Mouse (Mus musculus) adrenal gland, postnatal 4 days (tissue): ENCODE data around the gene Arpc2. TPM values are rescaled to one million over a fixed set of nuclear protein-coding genes. Genes with fewer than 3 reads are reported as not detected.

ENCODE experiments used
- microRNA-seq: library from miRNA; unstranded; fragments of <30 nt; microRNA quantifications from one replicate; pipeline ENCODE4 v1.2.0, GENCODE M21; 2021
- total RNA-seq, 2 experiments: library from RNA; stranded (reverse); gene quantifications; 2 replicates each; pipeline ENCODE4 v1.2.3; 2021

Gene Arpc2
- total RNA-seq, 2 experiments from 2014 or later, result 198 to 205 TPM

Small RNAs within 50 kb of the gene (microRNA-seq; reads per million reads assigned to microRNA genes)
- not detected for gene Mir1928

Other genes starting within 250 kb of the Arpc2 start
- 100 to 1,000 TPM; 252 to 275 TPM for gene Tns1, start 111.6 kb upstream of the Arpc2 start, total RNA-seq
- gene Rufy4, start 110.5 kb upstream of the Arpc2 start, total RNA-seq, result 1 to 10 TPM; 3.9 to 4.0 TPM
- under 1 TPM; 0.45 to 0.68 TPM for gene Cxcr2, start 82.1 kb upstream of the Arpc2 start, total RNA-seq
- gene Cxcr1, start 41.5 kb upstream of the Arpc2 start, total RNA-seq, result not detected
- gene Gpbar1, start 42.5 kb downstream of the Arpc2 start, total RNA-seq, result under 1 TPM in 1 of 2 experiments, not detected in 1; 0.28 TPM
- gene Aamp, start 48.7 kb downstream of the Arpc2 start, total RNA-seq, result 100 to 1,000 TPM; 175 to 177 TPM
- 10 to 100 TPM; 72.1 to 72.4 TPM for gene Pnkd, start 48.8 kb downstream of the Arpc2 start, total RNA-seq
- gene Tmbim1, start 69.5 kb downstream of the Arpc2 start, total RNA-seq, result 10 to 100 TPM; 65.8 to 72.4 TPM
- gene Catip, start 126.0 kb downstream of the Arpc2 start, total RNA-seq, result under 1 TPM; 0.48 to 0.50 TPM
- gene Slc11a1, start 139.1 kb downstream of the Arpc2 start, total RNA-seq, result 10 to 100 TPM; 10.2 to 13.6 TPM
- gene Ctdsp1, start 155.4 kb downstream of the Arpc2 start, total RNA-seq, result 100 to 1,000 TPM; 156 to 162 TPM
- 1 to 10 TPM; 1.6 to 7.1 TPM for gene Vil1, start 173.3 kb downstream of the Arpc2 start, total RNA-seq